Mouse (Mus musculus) cerebellum, adult 8-10 months (tissue): ENCODE measurements around the gene Hist1h2aa.

Source experiments
- DNase-seq: peaks from one replicate; pipeline ENCODE4 v3.0.0; 2022

Hist1h2aa gene

GRCm38 (mm10) chr13:23934211-23934520, at the start of gene Hist1h2aa:
Gene Hist1h2aa (plus strand): TSS chr13:23934462.
- DNase-seq = no peak

GRCm38 (mm10) chr13:23885540-23885939, 48.7 kb upstream of the Hist1h2aa start:
- no peak for DNase-seq

- DNase-seq = no peak
Observed at GRCm38 (mm10) chr13:23887026-23887725, 47.1 kb upstream of the Hist1h2aa start.

GRCm38 (mm10) chr13:23889011-23889605, 45.2 kb upstream of the Hist1h2aa start:
- no peak for DNase-seq

- no peak for DNase-seq
Observed at GRCm38 (mm10) chr13:23892592-23893268, 41.5 kb upstream of the Hist1h2aa start.

GRCm38 (mm10) chr13:23893269-23893593, 41.0 kb upstream of the Hist1h2aa start:
- no peak for DNase-seq

- no peak for DNase-seq
Observed at GRCm38 (mm10) chr13:23898242-23898641, 36.0 kb upstream of the Hist1h2aa start.

- no peak for DNase-seq
Observed at GRCm38 (mm10) chr13:23906906-23907305, 27.4 kb upstream of the Hist1h2aa start.

- DNase-seq = no peak
Observed at GRCm38 (mm10) chr13:23910121-23910520, 24.1 kb upstream of the Hist1h2aa start.

- DNase-seq = no peak
Observed at GRCm38 (mm10) chr13:23911335-23911734, 22.9 kb upstream of the Hist1h2aa start.

GRCm38 (mm10) chr13:23913791-23914306, 20.4 kb upstream of the Hist1h2aa start:
- no peak for DNase-seq

- no peak for DNase-seq
Observed at GRCm38 (mm10) chr13:23914376-23915167, 19.7 kb upstream of the Hist1h2aa start, which contains the start of gene Slc17a4. Gene Slc17a4 (minus strand): TSS chr13:23915009.

- DNase-seq = no peak
Observed at GRCm38 (mm10) chr13:23916132-23916531, 18.1 kb upstream of the Hist1h2aa start.

- DNase-seq = no peak
Observed at GRCm38 (mm10) chr13:23917674-23918073, 16.6 kb upstream of the Hist1h2aa start.

GRCm38 (mm10) chr13:23925792-23926191, 8.5 kb upstream of the Hist1h2aa start:
- DNase-seq = no peak

GRCm38 (mm10) chr13:23928637-23929036, 5.6 kb upstream of the Hist1h2aa start:
- DNase-seq = no peak

- DNase-seq = no peak
Observed at GRCm38 (mm10) chr13:23930461-23930860, 3.8 kb upstream of the Hist1h2aa start.

- no peak for DNase-seq
Observed at GRCm38 (mm10) chr13:23930904-23931303, 3.4 kb upstream of the Hist1h2aa start.

- no peak for DNase-seq
Observed at GRCm38 (mm10) chr13:23933421-23934210, 646 bp upstream of the Hist1h2aa start, which contains the start of gene Hist1h2ba. Gene Hist1h2ba (minus strand): TSS chr13:23934156.

- DNase-seq = peak; percentile 11
Observed at GRCm38 (mm10) chr13:23938699-23939098, 4.4 kb downstream of the Hist1h2aa start.

- no peak for DNase-seq
Observed at GRCm38 (mm10) chr13:23940291-23940690, 6.0 kb downstream of the Hist1h2aa start.

- no peak for DNase-seq
Observed at GRCm38 (mm10) chr13:23942861-23943260, 8.6 kb downstream of the Hist1h2aa start.
